Mouse (Mus musculus) frontal cortex, postnatal 10 days (tissue): ENCODE measurements around the gene Habp4.

ENCODE experiments used
- DNase-seq, 2 experiments: peaks; one replicate each; pipeline ENCODE4 v3.0.0; 2022; ENCODE audit warnings: low spot score in 2 of 2, mixed read lengths in 1 of 2

Habp4 gene

DNA sequence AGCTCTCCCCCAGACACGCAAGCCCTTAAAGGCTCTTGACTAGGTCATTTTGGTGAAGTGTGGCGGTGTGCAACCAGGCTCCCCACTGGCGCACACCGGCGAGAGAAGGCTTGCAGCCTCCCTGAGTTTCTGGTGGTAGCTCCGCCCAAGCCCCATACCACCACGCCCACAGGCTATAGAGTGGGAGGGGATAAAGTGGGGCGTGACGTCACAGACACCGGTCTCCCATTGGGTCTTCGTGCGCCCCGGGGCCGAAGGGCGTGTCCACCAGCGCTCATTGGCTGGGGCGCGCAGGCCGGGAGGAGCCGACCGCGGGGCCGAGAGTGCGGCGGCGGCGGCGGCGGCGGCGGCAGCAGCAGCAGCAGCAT, at the start of gene Habp4:
Gene Habp4 (plus strand): TSS at position 277 of the 368 bp plus-strand sequence.
- DNase-seq = peak; percentile 97 to 99

DNA sequence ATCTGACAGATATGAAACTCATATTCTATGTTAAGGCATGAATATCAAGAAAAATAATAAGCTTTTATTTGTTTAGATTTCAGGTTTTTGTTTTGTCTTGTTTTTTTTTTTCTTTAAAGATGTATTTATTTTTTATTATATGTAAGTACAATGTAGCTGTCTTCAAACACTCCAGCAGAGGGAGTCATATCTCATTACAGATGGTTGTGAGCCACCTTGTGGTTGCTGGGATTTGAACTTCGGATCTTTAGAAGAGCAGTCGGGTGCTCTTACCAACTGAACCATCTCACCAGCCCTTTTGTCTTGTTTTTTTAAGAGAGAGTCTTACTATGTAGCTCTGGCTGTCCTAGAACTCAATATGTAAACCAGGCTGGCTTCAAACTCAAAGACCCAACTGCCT, 44.2 kb upstream of the Habp4 start:
- DNase-seq = no peak

DNA sequence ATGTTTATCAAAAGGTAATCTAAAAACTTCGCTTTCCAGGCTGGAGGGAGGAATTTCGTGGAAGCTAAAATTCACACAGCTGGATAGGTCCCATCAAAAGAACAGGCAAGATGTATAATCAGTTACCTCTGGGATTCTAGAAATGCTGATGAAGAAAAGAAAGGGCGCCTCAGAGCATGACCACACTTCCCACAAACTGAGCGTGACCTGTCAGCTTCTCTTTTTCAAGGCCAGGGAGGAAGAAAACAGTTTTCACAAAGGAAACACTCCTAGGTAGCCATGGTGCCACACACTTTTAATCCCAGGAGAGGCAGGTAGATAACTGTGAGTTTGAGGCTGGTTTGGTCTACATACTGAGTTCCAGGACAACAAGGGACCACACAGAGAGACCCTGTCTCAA, 40.9 kb upstream of the Habp4 start:
- DNase-seq = no peak

DNA sequence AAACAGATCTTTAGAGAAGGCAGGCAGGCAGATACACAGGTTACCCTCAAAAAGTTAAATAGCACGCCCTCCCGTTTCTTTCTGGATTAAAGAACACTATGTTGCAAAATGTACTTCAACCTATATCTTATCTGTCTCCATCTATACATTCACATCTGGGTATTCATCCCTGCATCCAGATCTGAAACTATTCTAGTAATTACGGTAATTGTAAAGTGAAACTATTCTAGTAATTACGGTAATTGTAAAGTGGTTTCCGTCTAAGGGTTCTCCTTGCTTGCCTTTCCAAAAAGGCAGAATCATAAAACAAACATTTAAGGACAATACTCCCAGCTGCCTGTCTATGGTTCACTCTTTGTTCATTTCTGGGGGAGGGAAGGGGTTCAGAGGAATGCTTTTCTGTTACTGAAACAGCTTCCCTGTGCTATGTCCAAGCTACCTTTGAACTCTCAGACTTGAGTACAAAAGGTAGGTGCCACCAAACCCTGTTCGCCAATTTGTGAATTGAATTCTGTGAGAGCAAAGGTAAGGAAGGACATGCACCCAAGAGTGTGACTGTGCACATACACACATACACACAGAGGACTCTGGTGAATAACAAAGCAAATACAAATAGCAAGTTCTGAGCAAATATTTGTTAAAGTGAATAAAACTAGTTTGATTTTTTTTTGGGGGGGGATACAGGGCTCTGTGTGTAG, 38.0 kb upstream of the Habp4 start:
- DNase-seq = no peak

DNA sequence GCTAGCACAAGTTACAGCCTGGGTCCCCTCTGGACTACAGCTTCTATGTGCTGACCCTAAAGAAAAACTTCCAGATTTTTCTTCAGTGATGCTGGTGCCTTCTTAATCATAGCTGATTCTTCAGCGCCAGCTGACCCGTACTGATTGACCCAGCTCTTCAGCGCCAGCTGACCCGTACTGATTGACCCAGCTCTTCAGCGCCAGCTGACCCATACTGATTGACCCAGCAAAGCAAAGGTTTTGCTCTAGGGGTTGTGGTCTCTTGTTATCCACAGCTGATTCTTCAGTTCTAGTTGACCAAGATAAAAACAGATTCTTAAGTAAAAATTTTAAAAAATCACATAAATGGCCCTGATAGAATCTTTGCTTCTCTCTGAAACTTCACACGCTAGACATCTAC, 36.7 kb upstream of the Habp4 start:
- DNase-seq = no peak

DNA sequence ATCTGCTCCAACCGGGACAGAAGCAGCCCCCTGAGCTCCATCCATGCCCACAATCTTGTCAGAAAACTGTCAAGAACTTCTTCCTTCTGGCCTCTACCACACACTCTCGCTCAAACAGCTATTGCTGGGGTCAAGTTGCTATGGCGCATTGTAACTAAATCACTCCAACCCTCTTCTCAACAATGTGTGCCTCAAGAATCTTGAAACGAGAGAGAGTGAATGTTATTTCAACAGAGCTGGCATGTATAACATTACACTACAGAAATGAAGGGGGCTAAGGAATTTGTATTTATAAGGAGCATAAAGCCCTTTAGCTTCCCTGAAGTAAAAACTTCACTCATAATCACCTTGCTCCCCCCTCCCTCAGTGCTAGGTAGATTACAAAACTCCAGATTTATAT, 35.3 kb upstream of the Habp4 start:
- no peak for DNase-seq

DNA sequence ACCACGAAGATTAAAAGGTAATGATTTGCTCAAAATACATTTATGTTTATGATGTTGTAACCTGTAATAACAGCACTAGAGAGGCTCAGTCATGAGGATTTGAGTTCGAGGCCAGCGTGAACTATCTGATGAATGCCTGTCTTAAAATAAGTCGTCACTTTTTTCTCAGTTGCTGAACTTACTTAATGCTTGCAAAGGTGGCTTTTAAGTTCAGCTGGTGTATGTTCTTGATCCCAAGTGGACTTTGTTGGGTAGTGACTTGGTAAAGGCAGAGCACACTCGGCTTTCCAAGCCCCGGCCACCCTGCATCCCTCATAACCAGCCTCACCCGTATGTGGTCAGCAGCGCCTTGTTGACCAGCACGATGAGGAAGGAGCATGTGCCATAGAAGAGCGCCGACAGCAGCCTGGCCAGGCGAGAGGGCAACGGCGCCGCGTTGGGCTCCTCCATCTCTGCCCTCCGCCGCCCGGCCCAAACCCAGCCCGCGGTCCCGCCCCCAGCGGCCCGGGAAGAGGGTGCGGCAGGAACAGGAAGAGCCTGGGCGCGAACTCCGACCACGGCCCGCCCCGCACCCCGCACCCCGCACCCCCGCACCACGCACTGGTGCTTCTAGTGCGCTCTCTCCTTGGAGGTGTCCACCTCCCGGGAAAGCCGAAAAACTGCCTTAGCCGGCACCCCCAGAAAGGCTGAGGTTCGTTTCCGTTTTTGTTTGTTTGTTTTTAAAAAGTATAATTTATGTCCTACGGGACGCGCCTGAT, 32.6 kb upstream of the Habp4 start, which contains the start of gene Slc35d2:
Gene Slc35d2 (minus strand): TSS at position 511 of the 758 bp plus-strand sequence.
- DNase-seq = peak in 1 of 2 experiments; percentile 14

DNA sequence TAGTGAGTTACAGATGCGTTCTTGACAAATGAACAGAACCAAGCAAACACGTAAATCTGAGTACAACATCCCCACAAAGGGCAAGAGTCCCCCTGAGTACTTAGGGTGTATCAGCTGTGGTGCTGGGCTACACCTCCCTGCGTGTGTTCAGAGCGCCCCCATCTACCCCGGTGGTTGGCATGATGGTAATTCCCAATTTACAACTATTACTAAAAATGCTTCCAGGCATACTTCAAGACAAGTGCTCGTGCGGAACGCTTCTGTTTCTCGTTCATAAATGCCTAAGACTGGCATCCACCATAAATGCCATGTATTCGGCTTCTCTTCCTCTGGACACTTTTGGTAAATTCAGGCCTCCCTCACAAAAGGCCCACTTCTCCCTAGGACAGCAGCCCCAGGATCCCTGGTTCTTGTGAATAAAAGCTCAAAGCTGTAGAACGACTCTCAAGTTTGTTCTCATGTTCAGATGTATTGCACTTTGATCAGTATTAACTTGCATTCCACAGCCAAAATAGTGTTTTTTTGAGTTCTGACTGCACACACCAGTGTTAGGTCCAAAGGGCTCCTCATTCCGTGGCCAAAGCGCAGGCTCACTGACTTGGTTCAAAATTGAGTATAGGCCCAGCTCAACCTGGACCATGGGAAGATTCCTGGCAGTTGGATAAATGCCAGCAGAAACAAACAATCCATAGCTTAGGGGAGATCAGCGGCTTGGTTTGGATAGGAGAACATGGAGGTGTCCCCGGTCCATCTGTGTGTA, 31.8 kb upstream of the Habp4 start:
- peak in 1 of 2 experiments; percentile 23 for DNase-seq

DNA sequence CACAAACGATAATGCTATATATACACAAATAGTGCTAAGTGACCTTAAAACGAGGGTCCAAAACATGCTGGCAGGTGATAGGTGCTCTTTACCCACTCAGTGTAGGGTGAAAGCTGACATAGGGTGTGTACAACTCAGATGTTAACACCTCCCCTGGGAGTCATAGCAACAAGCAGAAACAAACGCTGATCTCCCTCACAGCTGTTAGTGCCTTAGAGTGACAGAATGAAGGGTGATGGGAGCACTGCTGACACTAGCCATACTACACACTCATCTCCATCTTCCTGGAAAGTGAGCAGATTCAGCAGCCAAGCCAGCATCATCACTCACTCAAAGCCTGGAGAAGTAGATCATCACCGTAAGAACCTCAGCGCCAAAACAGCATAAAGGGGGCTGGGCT, 11.5 kb upstream of the Habp4 start:
- DNase-seq = no peak

DNA sequence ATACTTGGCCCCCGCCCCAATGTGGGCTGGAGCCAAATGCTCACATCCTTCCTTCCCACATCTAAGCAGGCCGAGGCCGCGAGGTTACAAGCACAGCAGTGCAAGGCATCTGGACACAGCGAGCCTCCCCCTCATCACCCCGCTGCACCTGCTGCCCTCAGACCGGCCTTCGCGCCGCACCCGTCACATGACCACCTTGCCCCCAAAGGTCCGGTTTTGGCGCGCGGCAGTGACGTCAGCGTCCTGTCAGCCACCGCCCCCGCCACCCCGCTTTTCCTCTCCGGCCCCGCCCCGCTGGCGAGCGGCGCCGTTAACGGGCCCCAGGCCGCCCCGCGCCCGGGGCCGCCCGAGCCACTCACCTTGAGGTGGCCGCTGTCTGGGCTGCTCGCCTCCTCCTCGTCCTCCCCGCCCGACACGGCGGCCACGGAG, 9.4 kb upstream of the Habp4 start:
- DNase-seq = peak; percentile 79 to 83

DNA sequence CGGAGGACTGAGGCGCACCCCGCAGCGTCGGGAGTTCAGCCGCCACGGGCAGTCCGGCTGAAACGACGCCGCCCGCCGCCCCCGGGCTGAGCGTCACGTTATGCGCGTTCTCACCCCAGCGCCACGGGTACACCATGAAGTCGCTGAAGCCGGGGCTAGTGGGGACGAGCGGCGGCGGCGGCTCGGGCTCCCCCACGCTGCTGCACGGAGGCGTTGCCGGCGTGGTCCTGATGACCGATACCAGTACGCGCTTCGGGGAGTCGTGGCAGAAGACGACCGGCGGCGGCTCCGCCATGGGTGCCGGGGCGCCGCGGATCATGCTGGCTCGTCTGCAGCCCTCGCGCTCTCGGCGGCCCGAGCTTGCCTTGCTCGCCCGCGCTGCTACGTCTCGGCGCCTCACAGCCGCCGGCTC, 8.9 kb upstream of the Habp4 start:
- peak; percentile 55 to 59 for DNase-seq

DNA sequence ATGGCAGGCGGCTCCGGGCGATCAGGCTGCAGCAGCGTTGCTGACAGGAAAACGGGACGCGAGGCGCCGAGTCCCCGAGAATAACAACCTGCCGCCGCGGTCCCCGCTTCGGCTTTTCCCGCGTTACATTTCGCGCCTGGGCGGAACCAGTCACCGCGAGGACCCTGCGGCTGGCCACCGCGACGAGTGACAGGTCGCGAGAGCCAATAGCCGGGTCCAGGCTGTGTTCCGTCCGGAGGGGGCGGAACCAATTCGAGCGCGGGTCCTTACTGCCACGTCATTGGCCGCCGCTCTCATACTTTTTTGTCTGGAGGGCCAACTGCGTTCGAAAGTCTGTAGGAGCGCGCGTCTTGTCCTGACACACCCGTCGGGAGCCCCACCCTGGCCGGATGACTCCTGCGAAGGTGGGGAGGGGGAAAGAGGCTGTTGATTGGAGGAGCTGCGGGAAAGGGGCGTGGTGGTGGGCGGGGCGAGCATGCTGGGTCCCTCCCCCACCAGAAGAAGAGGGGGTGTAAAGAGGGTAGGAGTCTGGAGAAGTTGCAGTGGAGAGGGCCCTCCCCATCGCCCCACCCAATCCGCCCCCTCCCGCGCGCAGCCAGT, 8.4 kb upstream of the Habp4 start, which contains the start of gene Zfp367:
Gene Zfp367 (minus strand): TSS at position 120 of the 600 bp plus-strand sequence.
- peak; percentile 97 for DNase-seq

DNA sequence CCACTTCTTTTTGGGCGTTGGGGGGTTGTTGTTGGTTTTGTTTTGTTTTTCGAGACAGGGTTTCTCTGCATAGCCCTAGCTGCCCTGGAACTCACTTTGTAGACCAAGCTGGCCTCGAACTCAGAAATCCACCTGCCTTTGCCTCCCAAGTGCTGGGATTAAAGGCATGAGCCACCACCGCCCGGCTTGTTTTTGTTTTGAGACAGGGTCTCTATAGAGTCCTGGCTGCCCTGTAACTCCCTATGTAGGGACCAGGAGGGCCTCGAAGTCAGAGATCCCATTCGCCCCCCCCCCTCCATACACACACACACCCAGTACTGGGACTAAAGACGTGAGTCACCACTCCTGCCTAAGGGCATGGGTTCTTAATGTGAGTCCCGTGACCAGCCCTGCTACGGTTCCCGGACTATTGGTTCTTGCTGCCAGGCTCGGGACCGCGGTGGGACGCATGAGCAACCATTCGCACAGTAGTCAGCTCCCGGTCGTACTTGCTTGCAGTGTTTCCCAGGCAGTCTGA, 7.8 kb upstream of the Habp4 start:
- no peak for DNase-seq

DNA sequence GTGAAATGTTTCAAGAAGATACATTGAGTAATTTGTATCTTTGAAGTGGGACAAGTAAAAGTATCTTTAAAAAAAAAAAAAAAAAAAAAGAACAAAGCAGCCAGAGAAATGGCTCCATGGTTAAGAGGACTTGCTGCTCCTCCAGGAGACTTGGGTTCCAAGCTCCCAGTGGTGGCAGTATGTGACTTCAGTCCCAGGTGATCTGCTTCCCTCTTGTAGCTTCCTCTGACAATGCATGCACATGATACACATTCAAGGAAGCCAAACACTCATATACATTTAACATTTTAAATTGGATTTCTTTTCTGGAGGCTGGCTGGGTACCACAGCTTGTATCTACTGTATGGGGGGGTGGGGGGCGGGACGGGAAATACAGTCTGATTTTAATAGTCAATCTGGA, 7.0 kb upstream of the Habp4 start:
- no peak for DNase-seq

DNA sequence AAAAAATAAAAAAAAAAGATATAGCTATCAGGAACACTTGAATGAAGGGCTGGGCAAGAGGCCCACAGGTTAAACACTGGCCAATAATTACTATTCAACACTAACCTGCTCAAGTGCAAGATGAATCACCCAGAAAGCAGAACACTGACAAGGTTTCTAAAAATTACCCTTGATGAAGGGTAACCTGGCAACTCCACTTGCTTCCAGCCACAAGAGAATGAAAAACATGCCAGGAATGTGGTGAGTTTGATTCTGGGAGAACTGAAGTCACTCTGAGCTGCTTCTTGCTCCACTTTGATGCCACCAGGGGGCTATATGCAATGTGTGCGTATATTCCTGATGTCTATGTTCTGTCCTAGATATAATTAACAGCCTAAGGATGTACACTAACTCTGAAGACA, 6.5 kb upstream of the Habp4 start:
- DNase-seq = no peak

DNA sequence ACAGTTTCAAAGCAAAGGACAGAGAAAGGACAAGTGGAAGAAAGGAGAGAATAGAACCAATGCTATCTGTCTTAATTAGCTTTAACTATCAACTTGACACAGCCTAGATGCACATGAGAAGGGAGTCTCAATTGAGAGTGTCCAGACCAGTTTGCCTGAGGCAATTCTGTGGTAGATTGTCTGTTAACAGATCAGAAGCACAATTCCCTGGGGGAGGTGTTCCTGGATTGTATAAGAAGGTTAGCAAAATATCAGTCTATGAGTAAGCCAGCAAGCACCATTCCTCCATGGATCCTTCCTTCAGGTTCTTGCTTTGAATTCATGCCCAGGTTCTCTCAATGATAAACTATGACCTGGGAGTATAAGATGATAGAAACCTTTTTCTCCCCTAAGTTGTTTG, 4.7 kb upstream of the Habp4 start:
- DNase-seq = no peak

DNA sequence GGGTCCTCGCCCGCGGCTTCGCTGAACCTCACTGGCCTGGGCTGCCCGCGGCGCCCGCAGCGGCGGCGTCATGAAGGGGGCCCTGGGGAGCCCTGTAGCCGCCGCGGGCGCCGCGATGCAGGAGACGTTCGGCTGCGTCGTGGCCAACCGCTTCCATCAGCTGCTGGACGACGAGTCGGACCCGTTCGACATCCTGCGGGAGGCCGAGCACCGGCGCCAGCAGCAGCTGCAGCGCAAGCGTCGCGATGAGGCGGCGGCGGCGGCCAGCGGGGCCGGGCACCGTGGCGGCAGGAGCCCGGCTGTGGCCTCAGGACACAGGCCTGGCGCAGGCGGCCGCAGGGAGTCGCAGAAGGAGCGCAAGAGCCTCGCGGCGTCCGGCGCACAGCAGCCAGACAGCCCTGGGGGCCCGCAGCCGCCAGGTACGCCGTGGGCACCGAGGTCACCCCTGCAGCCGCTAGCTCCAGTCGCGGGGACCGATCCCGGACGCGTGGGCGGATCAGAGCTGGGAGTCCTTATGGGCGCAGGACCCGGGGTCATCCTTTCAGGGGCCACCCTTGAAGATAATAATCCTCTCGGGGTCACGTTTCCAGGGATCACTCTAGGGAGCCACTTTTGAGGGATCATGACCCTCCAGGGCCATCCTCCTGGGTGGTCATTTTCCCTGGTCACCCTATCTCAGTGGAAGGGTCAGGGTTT, 440 bp downstream of the Habp4 start:
- DNase-seq = peak; percentile 58 to 60

DNA sequence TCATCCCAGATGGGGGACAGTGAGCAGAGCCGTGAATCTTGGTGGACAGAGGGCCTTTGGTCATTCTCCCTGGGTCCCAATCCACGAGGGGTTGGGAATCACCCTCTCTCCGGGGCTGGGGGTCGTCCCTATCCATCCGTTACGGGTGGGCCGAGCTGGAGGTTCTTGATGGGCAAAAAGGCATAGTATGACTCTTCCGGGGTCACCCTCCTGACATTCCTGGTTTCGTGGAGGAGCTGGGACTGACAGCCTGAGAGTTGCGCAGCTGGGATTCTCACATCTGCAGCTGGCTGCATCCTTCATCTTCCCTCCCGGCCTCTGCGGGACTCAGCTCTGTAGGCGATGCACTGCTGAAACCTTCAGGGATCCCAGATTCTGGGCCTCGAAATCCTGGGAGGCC, 1.0 kb downstream of the Habp4 start:
- peak in 1 of 2 experiments; percentile 30 for DNase-seq

DNA sequence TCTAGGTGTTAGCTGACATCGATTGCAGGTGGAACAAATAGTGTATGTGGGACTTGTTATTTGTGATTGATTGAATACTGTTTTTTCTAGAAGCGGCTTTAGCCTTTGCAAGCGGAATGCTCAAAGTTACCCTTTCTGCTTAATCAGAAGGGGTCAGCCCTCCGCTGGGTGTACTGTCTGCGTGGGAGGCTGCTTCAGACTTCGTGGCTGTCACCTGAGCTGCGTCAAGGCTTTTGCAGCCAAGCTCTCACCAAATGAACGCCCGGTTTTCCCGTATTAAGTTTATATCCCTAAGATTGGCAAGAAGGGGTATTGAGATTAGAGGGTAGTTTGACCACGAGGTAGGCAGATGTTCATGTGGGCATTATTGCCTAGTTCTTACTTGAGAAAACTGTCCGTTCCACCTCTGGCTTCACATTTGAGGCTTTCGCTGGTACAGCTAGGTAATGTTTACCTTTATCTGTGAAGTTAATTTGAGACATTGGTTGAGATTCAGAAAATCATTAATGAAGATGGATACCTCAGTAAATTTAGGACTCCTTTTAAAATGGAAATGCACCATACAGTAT, 1.6 kb downstream of the Habp4 start:
- no peak for DNase-seq

DNA sequence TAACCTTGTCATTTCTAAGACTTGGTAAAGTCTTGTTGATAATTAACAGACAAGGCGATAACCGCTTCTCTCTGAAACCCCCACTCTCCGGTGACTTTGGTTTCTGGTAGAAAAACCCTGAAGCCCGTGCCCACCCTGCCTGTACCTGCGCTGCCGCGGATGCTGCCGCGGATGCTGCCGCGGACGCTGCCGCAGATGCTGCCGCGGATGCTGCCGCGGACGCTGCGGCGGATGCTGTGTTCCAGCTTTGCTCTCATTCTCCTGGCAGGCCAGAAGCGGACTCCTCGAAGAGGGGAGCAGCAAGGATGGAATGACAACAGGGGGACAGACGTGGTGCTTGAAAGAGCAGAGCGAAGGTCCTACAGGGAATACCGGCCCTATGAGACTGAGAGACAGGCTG, 8.1 kb downstream of the Habp4 start:
- no peak for DNase-seq

DNA sequence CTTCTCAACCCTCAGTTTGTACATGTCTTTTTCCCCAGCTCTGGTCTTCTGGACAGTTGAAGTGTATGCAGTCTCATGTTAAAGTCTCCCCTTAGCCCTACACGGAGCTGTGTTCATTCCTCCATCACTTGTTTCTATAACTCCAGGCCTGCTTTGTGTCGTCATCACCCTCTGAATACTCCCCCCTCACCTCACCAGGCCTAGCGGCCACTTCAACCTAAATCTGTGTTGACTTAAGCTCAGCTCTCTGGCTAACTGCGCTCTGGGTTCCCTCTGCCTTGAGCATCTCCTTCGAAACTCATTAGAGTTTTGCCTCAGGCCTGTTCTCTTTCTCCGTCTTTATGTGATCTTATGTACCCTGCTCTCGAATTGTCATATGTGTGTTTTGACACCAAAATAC, 16.4 kb downstream of the Habp4 start:
- DNase-seq = no peak
